Mouse (Mus musculus) left cerebral cortex, postnatal 4 days (tissue): ENCODE data around the gene Gmds. TPM values are rescaled to one million over a fixed set of nuclear protein-coding genes. Genes with fewer than 3 reads are reported as not detected.

Source experiments
- DNase-seq: peaks from one replicate; pipeline ENCODE4 v3.0.0-alpha.2; 2022
- intact Hi-C: fragments of 180-260 bp; cut with DNase I; formaldehyde crosslinking; loops from one replicate; pipeline ENCODE4 v1.15.1; 2025
- total RNA-seq, 2 experiments: library from RNA; stranded (reverse); gene quantifications; 2 replicates each; pipeline ENCODE4 v1.2.3; 2021

Gene Gmds
- total RNA-seq, 2 experiments from 2014 or later, result 25.3 to 26.3 TPM

- DNase-seq, result no peak
- intact Hi-C loops, result no loop called here
Measured at GRCm38 (mm10) chr13:31892913-31893514, 445.5 kb downstream of the Gmds start.

GRCm38 (mm10) chr13:31888500-31888899 is 450.0 kb downstream of the Gmds start:
- DNase-seq, result no peak
- intact Hi-C loops, result no loop called here

- no peak for DNase-seq
- intact Hi-C loops, result no loop called here
Measured at GRCm38 (mm10) chr13:31885769-31886168, 452.8 kb downstream of the Gmds start.

- intact Hi-C loops, result no loop called here
Measured at GRCm38 (mm10) chr13:31878805-31879477, 459.6 kb downstream of the Gmds start.

GRCm38 (mm10) chr13:31877061-31877460 is 461.5 kb downstream of the Gmds start:
- intact Hi-C loops, result no loop called here
- DNase-seq, result no peak

More at GRCm38 (mm10) chr13:31878805-31879477, 459.6 kb downstream of the Gmds start:
- DNase-seq, result no peak

- DNase-seq, result no peak
- intact Hi-C loops, result no loop called here
Measured at GRCm38 (mm10) chr13:31874427-31874826, 464.1 kb downstream of the Gmds start.

- DNase-seq, result no peak
- intact Hi-C loops, result no loop called here
Measured at GRCm38 (mm10) chr13:31873269-31873668, 465.3 kb downstream of the Gmds start.

GRCm38 (mm10) chr13:31864786-31865185 is 473.8 kb downstream of the Gmds start:
- intact Hi-C loops, result no loop called here
- DNase-seq, result no peak

GRCm38 (mm10) chr13:31863461-31863860 is 475.1 kb downstream of the Gmds start:
- no peak for DNase-seq
- intact Hi-C loops, result no loop called here

GRCm38 (mm10) chr13:31860200-31860599 is 478.3 kb downstream of the Gmds start:
- no peak for DNase-seq
- intact Hi-C loops, result no loop called here

- intact Hi-C loops, result no loop called here
- no peak for DNase-seq
Measured at GRCm38 (mm10) chr13:31854000-31854399, 484.5 kb downstream of the Gmds start.

GRCm38 (mm10) chr13:31853564-31853963 is 485.0 kb downstream of the Gmds start:
- intact Hi-C loops, result no loop called here
- no peak for DNase-seq

GRCm38 (mm10) chr13:31849258-31849971 is 489.1 kb downstream of the Gmds start:
- no peak for DNase-seq
- intact Hi-C loops, result no loop called here

GRCm38 (mm10) chr13:31835802-31836201 is 502.7 kb downstream of the Gmds start:
- DNase-seq, result no peak
- intact Hi-C loops, result no loop called here

- intact Hi-C loops, result no loop called here
- no peak for DNase-seq
Measured at GRCm38 (mm10) chr13:31830332-31830731, 508.2 kb downstream of the Gmds start.

GRCm38 (mm10) chr13:31828446-31828845 is 510.1 kb downstream of the Gmds start:
- DNase-seq, result no peak
- intact Hi-C loops, result no loop called here

GRCm38 (mm10) chr13:31827820-31828332 is 510.7 kb downstream of the Gmds start:
- intact Hi-C loops, result no loop called here
- DNase-seq, result no peak

- DNase-seq, result no peak
- intact Hi-C loops, result no loop called here
Measured at GRCm38 (mm10) chr13:31827160-31827559, 511.4 kb downstream of the Gmds start.

- DNase-seq, result no peak
- intact Hi-C loops, result no loop called here
Measured at GRCm38 (mm10) chr13:31825180-31825579, 513.4 kb downstream of the Gmds start.

- DNase-seq, result no peak
- intact Hi-C loops, result no loop called here
Measured at GRCm38 (mm10) chr13:31823316-31823715, 515.2 kb downstream of the Gmds start.

- intact Hi-C loops, result no loop called here
- no peak for DNase-seq
Measured at GRCm38 (mm10) chr13:31821050-31821449, 517.5 kb downstream of the Gmds start.

- intact Hi-C loops, result no loop called here
- DNase-seq, result peak; percentile 31
Measured at GRCm38 (mm10) chr13:31820587-31821017, 517.9 kb downstream of the Gmds start.
